Mouse (Mus musculus) intestine, embryonic 14.5 days (tissue): ENCODE measurements around the gene Ttc16. TPM values are rescaled to one million over a fixed set of nuclear protein-coding genes. Genes with fewer than 3 reads are reported as not detected.

ENCODE experiments used
- ATAC-seq: fragments of 200-750 bp; cut with Nextera tagmentation; replicated peaks from 2 replicates; pipeline ENCODE4 v1.8.0; 2017; ENCODE audit warnings: low read depth, moderate number of reproducible peaks, moderate TSS enrichment, moderate library complexity; ENCODE audit not compliant: low FRiP score, low TSS enrichment
- DNase-seq: peaks from one replicate; pipeline ENCODE4 v3.0.0-alpha.2; 2018; ENCODE audit warnings: low spot score
- H3K27ac ChIP-seq: fragments of 300-500 bp; sonication (generic); 2 replicates; pipeline ENCODE4 v1.5.1; 2014; ENCODE audit warnings: low read depth, mild to moderate bottlenecking, control low read depth
- H3K27me3 ChIP-seq: fragments of 300-500 bp; sonication (generic); replicated peaks from 2 replicates; pipeline ENCODE4 v1.6.1; 2014; ENCODE audit warnings: low read length, control low read depth; ENCODE audit not compliant: control insufficient read depth, insufficient read depth
- H3K36me3 ChIP-seq: fragments of 300-500 bp; sonication (generic); 2 replicates; pipeline ENCODE4 v1.6.1; 2014; ENCODE audit warnings: low read length, control low read depth; ENCODE audit not compliant: control insufficient read depth, insufficient read depth
- H3K4me1 ChIP-seq: fragments of 300-500 bp; sonication (generic); replicated peaks from 2 replicates; pipeline ENCODE4 v1.6.1; 2014; ENCODE audit warnings: low read length, control low read depth, mixed read lengths; ENCODE audit not compliant: control insufficient read depth, insufficient read depth
- H3K4me2 ChIP-seq: fragments of 300-500 bp; sonication (generic); 2 replicates; pipeline ENCODE4 v1.6.1; 2014; ENCODE audit warnings: low read length
- H3K4me3 ChIP-seq: fragments of 300-500 bp; sonication (generic); 2 replicates; pipeline ENCODE4 v1.5.1; 2014; ENCODE audit warnings: low read depth, low read length, control low read depth, mixed read lengths
- H3K9ac ChIP-seq: fragments of 300-500 bp; sonication (generic); 2 replicates; pipeline ENCODE4 v1.6.1; 2014; ENCODE audit warnings: mild to moderate bottlenecking, low read length
- H3K9me3 ChIP-seq: fragments of 300-500 bp; sonication (generic); 2 replicates; pipeline ENCODE4 v1.6.1; 2016; ENCODE audit warnings: low read length, control low read depth; ENCODE audit not compliant: control insufficient read depth
- WGBS: fragments of 180-500 bp; shearing (Covaris S2); extraction: QIAGEN DNeasy Blood & Tissue Kit; methylation state at CpG from one replicate; pipeline ENCODE4 v1.1.7; 2014; 5-methylcytosine and 5-hydroxymethylcytosine counted together
- polyA plus RNA-seq: library from polyadenylated mRNA; unstranded; fragments of >200 nt; fragmentation: Nextera tagmentation; extraction: Ambion mirVana; gene quantifications from 2 replicates; pipeline ENCODE4 v1.2.1, GENCODE M21; 2014

Ttc16 gene
- polyA plus RNA-seq, 1 experiment from 2014 or later, result 0.20 TPM

DNA sequence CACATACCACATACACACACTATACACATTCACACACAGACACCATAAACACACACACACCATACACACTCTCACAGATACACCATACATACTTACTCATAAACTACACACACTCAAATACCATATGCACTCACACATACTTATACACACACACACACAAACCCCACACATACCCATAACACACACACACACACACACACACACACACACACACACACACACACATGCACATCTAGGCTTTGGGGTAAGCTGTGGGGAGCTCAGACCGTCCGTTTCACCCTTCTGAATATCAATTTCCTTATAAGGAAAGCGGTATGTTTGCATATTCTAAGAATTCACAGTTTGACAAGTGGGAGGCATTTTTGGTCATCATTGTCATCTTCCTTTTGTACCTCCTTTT lies 52.9 kb downstream of the Ttc16 start:
- peak overlapping the region; percentile 43 for H3K4me2 ChIP-seq
- 55% methylated on average over 3 of the region's 3 CpGs for WGBS

DNA sequence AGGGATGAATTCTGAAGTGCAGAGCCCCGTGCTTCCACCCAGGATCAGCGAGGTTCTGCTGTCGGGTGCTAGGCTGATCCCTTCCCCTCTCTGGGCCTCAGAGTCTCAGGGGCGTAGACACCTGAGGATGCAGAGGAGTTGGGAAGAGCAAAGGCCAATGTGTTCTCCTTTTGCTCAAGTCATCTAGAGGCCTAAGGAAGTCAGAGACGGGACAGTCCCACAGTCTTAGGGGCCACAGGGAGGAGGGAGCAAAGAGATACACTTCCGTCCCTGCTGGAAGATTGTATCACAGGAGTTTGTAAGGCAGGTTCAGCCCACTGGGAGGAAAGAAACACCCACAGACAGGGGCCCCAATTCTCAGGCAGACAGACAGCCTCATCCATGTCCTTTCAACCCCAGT lies 53.4 kb downstream of the Ttc16 start:
- Histone ChIP-seq H3K9me3 (no peaks in the 10 kb centered on the region), H3K4me1 (peaks cover 17% of the 10 kb centered on the region), H3K4me2 (peak overlapping the region; percentile 43), H3K27ac (no peak overlapping the region), H3K9ac (no peak overlapping the region), H3K4me3 (peak overlapping the region; percentile 25; the same call in 1 of the 2 replicates), H3K36me3 (no peaks in the 10 kb centered on the region; the same call in 1 of the 2 replicates), H3K27me3 (no peaks in the 10 kb centered on the region)
- DNase-seq, result no peak
- 38% methylated on average over 6 of the region's 6 CpGs for WGBS
- no peak for ATAC-seq

More for the DNA sequence above, 52.9 kb downstream of the Ttc16 start:
- Histone ChIP-seq H3K9ac (no peak overlapping the region), H3K4me3 (no peak overlapping the region), H3K9me3 (no peaks in the 10 kb centered on the region), H3K4me1 (peaks cover 17% of the 10 kb centered on the region), H3K27me3 (no peaks in the 10 kb centered on the region), H3K36me3 (no peaks in the 10 kb centered on the region; the same call in 1 of the 2 replicates), H3K27ac (no peak overlapping the region)
- ATAC-seq (no peak), DNase-seq (no peak)

GRCm38 (mm10) chr2:32720681-32721229 lies 54.7 kb downstream of the Ttc16 start, which contains the start of gene Sh2d3c:
TSS of gene Sh2d3c (plus strand) at chr2:32721055.
- Histone ChIP-seq H3K4me2 (peak within 1 kb of the TSS; percentile 43), H3K27ac (peak within 1 kb of the TSS; percentile 71), H3K4me3 (peak within 1 kb of the TSS; percentile 25), H3K27me3 (no peaks in the 10 kb centered on the region), H3K9ac (0 out of 2 replicates have a peak within 1 kb of the TSS, but pooled peaks have one; percentile 25), H3K4me1 (peaks cover 17% of the 10 kb centered on the region), H3K36me3 (no peaks in the 10 kb centered on the region; the same call in 1 of the 2 replicates), H3K9me3 (no peaks in the 10 kb centered on the region)
- WGBS, result 24% methylated on average over 8 of the region's 8 CpGs
- DNase-seq, result no peak
- 0 out of 2 replicates have a peak, but pooled peaks have one; percentile 18 for ATAC-seq

GRCm38 (mm10) chr2:32720053-32720452 lies 55.4 kb downstream of the Ttc16 start:
- DNase-seq (no peak), ATAC-seq (no peak)
- Histone ChIP-seq H3K4me3 (no peak overlapping the region), H3K9me3 (no peaks in the 10 kb centered on the region), H3K4me2 (no peak overlapping the region), H3K36me3 (no peaks in the 10 kb centered on the region), H3K27me3 (no peaks in the 10 kb centered on the region), H3K4me1 (peaks cover 18% of the 10 kb centered on the region), H3K9ac (no peak overlapping the region), H3K27ac (no peak overlapping the region)
- WGBS, result 92% methylated on average over 3 of the region's 3 CpGs

GRCm38 (mm10) chr2:32718761-32719160 lies 56.7 kb downstream of the Ttc16 start:
- Histone ChIP-seq H3K27ac (no peak overlapping the region), H3K9ac (no peak overlapping the region), H3K4me1 (peaks cover 31% of the 10 kb centered on the region), H3K36me3 (no peaks in the 10 kb centered on the region), H3K27me3 (no peaks in the 10 kb centered on the region), H3K9me3 (no peaks in the 10 kb centered on the region), H3K4me2 (no peak overlapping the region), H3K4me3 (no peak overlapping the region)
- ATAC-seq (no peak; the same call in 1 of the 2 replicates), DNase-seq (no peak)
- WGBS, result 48% methylated on average over 9 of the region's 9 CpGs

GRCm38 (mm10) chr2:32714987-32715425 lies 60.4 kb downstream of the Ttc16 start:
- Histone ChIP-seq H3K27ac (peak overlapping the region; percentile 60; the same call in 1 of the 2 replicates), H3K36me3 (peaks cover 12% of the 10 kb centered on the region), H3K9ac (no peak overlapping the region), H3K4me3 (no peak overlapping the region), H3K27me3 (no peaks in the 10 kb centered on the region), H3K4me1 (peaks cover 23% of the 10 kb centered on the region), H3K9me3 (no peaks in the 10 kb centered on the region), H3K4me2 (no peak overlapping the region)
- DNase-seq (no peak), ATAC-seq (no peak)
- 39% methylated on average over 4 of the region's 4 CpGs for WGBS

- Histone ChIP-seq H3K9ac (no peak overlapping the region), H3K36me3 (peaks cover 18% of the 10 kb centered on the region), H3K4me2 (peak overlapping the region; percentile 53; the same call in 1 of the 2 replicates), H3K4me3 (0 out of 2 replicates have a peak overlapping the region, but pooled peaks have one; percentile 92), H3K27ac (peak overlapping the region; percentile 94; the same call in 1 of the 2 replicates), H3K4me1 (peaks cover 23% of the 10 kb centered on the region), H3K27me3 (no peaks in the 10 kb centered on the region), H3K9me3 (no peaks in the 10 kb centered on the region)
- ATAC-seq, result no peak
- no peak for DNase-seq
- WGBS, result 47% methylated on average over 11 of the region's 11 CpGs
These were observed 61.1 kb downstream of the Ttc16 start for GRCm38 (mm10) chr2:32714117-32714986.

- ATAC-seq (peak; percentile 86), DNase-seq (peak; percentile 99)
- Histone ChIP-seq H3K9ac (peak within 1 kb of the TSS; percentile 68), H3K36me3 (peaks cover 30% of the 10 kb centered on the region), H3K4me1 (peaks cover 23% of the 10 kb centered on the region), H3K4me3 (peak within 1 kb of the TSS; percentile 92), H3K27me3 (no peaks in the 10 kb centered on the region), H3K4me2 (peak within 1 kb of the TSS; percentile 54), H3K9me3 (no peaks in the 10 kb centered on the region), H3K27ac (peak within 1 kb of the TSS; percentile 94)
- WGBS, result 0% methylated on average over 56 of the region's 79 CpGs
These were observed 62.3 kb downstream of the Ttc16 start, which contains the start of gene Cdk9 for GRCm38 (mm10) chr2:32712934-32713817. TSS of gene Cdk9 (minus strand) at chr2:32713076.
